Mouse (Mus musculus): ENCODE results near the gene Chuk. TPM values are rescaled to one million over a fixed set of nuclear protein-coding genes. Genes with fewer than 3 reads are reported as not detected.
A peak's percentile ranks its signal among the peaks of the same experiment; 100 is the strongest.

The Chuk gene
- 31.8 and 38.9 TPM in 2 replicates for polyA plus RNA-seq (2014; fragmentation: Nextera tagmentation; extraction: Ambion mirVana)

DNA sequence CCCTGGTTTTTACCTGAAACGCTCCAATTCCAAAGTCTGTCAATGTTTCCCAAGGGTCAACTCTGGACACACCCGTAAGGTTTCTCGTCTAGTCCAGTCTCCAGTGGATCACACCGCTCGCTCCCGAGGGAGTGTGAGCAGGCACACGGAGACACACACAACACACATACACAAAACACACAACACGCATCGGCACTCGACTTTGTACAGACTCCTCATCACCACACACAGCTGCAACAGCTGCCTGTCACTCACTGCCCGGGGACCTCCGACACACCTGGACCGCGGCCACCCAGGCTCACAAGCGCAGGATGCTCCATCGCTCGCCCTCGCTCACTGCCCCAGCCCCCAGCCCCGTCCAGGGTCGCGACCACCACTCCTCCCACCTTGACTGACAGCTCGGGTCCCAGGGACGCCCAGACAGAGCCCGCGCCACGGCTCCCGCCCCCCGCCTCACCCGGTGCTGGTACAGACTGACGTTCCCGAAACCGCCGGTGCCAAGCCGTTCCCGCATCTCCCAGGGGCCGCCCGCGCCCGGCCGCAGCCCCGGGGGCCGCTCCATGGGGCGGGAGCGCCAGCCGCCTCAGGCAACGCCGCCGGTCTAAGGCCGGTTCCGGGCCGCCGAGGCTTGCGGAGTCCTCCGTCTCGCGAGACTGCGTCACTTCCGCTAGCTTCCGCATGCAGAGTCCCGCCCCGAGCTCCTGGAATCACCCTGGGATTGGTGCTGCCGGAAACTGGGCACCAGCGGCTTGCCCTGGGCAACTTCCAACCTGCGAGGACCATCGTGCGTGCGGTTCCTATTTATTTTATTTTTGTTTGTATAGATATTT, at the start of gene Chuk:
Gene Chuk, minus strand, starts transcription at position 650 of the 830 bp plus-strand sequence.
- H3K27ac ChIP-seq (ENCODE audit: low read depth, low read length) = peak within 1 kb of the TSS; percentile 16; the same call in 1 of the 2 replicates

DNA sequence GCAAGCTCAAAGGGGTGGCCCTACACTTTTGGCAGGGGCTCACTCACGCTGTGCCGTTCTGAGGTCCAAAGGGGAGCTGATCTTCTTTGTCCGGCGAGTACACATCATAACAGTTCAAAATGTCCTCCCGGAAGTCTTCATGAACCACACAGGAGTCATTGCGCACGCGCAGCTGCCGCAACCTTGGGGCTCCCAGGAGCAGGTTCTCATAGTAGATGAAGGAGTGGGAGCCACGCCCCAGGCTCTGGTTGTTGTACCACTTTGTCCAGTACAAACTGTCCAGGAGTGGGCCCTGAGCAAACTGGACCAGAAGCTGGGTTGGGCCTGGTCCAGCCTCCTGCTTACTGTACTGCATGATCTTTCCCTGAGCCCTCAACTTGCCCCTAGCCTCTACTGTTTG, 49.7 kb upstream of the Chuk start:
- WGBS (ENCODE audit: insufficient replicate concordance) = 85% methylated on average over 10 of the region's 10 CpGs
- no peak overlapping the region for H3K27ac ChIP-seq (ENCODE audit: low read depth, low read length)
- no peaks in the 10 kb centered on the region for H3K36me3 ChIP-seq (ENCODE audit: control insufficient read depth, insufficient read depth, low read length)
- no peak for ATAC-seq (replicated peaks; ENCODE audit: insufficient number of reproducible peaks, low FRiP score, low TSS enrichment)
- no peak overlapping the region for H3K4me2 ChIP-seq
- no peak overlapping the region for H3K4me3 ChIP-seq (ENCODE audit: low read depth, low read length)
- no peaks in the 10 kb centered on the region for H3K9me3 ChIP-seq (replicated peaks; ENCODE audit: control insufficient read depth, low read length)
- H3K27me3 ChIP-seq (ENCODE audit: control insufficient read depth, insufficient read depth, low read length) = peaks cover 13% of the 10 kb centered on the region
- no peak overlapping the region for H3K9ac ChIP-seq (ENCODE audit: low read depth, low read length)
- H3K4me1 ChIP-seq (ENCODE audit: control insufficient read depth, insufficient read depth, low read length) = no peaks in the 10 kb centered on the region

More for the DNA sequence above, at the start of gene Chuk:
- peak within 1 kb of the TSS; percentile 95 for H3K9ac ChIP-seq (ENCODE audit: low read depth, low read length)
- H3K9me3 ChIP-seq (replicated peaks; ENCODE audit: control insufficient read depth, low read length) = no peaks in the 10 kb centered on the region
- peaks cover 11% of the 10 kb centered on the region; the same call in 1 of the 2 replicates for H3K36me3 ChIP-seq (ENCODE audit: control insufficient read depth, insufficient read depth, low read length)
- peak within 1 kb of the TSS; percentile 92 for H3K4me2 ChIP-seq
- H3K27me3 ChIP-seq (ENCODE audit: control insufficient read depth, insufficient read depth, low read length) = no peaks in the 10 kb centered on the region
- peak; percentile 97 for ATAC-seq (replicated peaks; ENCODE audit: insufficient number of reproducible peaks, low FRiP score, low TSS enrichment)
- H3K4me1 ChIP-seq (ENCODE audit: control insufficient read depth, insufficient read depth, low read length) = peaks cover 8% of the 10 kb centered on the region; the same call in 1 of the 2 replicates
- H3K4me3 ChIP-seq (ENCODE audit: low read depth, low read length) = peak within 1 kb of the TSS; percentile 96
- WGBS (ENCODE audit: insufficient replicate concordance) = 1% methylated on average over 67 of the region's 67 CpGs

DNA sequence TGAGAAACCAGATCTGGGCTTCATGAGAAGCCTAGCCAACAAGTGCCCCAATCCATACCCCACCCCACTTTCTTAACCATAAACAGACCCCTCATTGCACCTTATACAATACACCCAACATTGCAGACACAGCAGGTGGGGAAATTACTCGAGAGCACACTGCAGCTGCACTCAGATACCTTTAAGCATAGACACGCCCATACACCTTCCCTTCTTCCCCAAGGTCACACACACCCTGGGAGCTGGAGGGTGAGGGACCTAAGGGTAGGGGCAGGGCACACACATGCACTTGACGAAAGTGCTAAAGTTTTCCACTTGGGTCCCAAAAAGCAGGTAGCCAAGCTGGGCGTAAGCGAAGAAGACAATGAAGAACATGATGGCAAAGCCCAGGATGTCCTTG, 46.5 kb upstream of the Chuk start:
- Histone ChIP-seq H3K36me3 (ENCODE audit: control insufficient read depth, insufficient read depth, low read length) (no peaks in the 10 kb centered on the region), H3K4me1 (ENCODE audit: control insufficient read depth, insufficient read depth, low read length) (no peaks in the 10 kb centered on the region), H3K4me3 (ENCODE audit: low read depth, low read length) (no peak overlapping the region), H3K9ac (ENCODE audit: low read depth, low read length) (no peak overlapping the region), H3K4me2 (no peak overlapping the region), H3K27me3 (ENCODE audit: control insufficient read depth, insufficient read depth, low read length) (peaks cover 16% of the 10 kb centered on the region), H3K9me3 (replicated peaks; ENCODE audit: control insufficient read depth, low read length) (no peaks in the 10 kb centered on the region), H3K27ac (ENCODE audit: low read depth, low read length) (no peak overlapping the region)
- ATAC-seq (replicated peaks; ENCODE audit: insufficient number of reproducible peaks, low FRiP score, low TSS enrichment) = no peak
- WGBS (ENCODE audit: insufficient replicate concordance) = 69% methylated on average over 5 of the region's 5 CpGs

DNA sequence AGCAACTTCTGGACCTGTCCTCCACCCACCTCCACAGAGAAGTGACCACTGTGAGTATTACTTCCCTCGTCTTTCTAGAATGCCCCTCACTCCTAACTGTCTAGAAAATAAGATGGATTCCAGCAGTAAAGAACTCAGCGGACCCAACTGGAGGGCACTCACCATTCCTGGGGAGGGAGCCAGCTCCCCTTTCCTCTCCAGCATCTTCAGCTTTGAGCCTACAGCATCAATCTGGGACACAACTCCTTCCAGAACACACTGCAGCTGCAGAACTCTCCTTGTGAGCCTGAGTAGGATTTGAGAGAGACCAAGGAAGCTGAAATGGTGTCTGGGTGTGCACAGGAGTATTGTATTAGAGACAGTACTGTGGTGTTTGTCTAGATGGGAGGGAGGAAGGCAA, 41.7 kb upstream of the Chuk start:
- no peak overlapping the region for H3K4me3 ChIP-seq (ENCODE audit: low read depth, low read length)
- no peaks in the 10 kb centered on the region for H3K9me3 ChIP-seq (replicated peaks; ENCODE audit: control insufficient read depth, low read length)
- H3K4me1 ChIP-seq (ENCODE audit: control insufficient read depth, insufficient read depth, low read length) = peaks cover 5% of the 10 kb centered on the region
- H3K27me3 ChIP-seq (ENCODE audit: control insufficient read depth, insufficient read depth, low read length) = peaks cover 6% of the 10 kb centered on the region
- H3K27ac ChIP-seq (ENCODE audit: low read depth, low read length) = no peak overlapping the region
- H3K4me2 ChIP-seq = no peak overlapping the region
- no peak for ATAC-seq (replicated peaks; ENCODE audit: insufficient number of reproducible peaks, low FRiP score, low TSS enrichment)
- 77% methylated on average over 2 of the region's 2 CpGs for WGBS (ENCODE audit: insufficient replicate concordance)
- peaks cover 2% of the 10 kb centered on the region; the same call in 1 of the 2 replicates for H3K36me3 ChIP-seq (ENCODE audit: control insufficient read depth, insufficient read depth, low read length)
- H3K9ac ChIP-seq (ENCODE audit: low read depth, low read length) = no peak overlapping the region

DNA sequence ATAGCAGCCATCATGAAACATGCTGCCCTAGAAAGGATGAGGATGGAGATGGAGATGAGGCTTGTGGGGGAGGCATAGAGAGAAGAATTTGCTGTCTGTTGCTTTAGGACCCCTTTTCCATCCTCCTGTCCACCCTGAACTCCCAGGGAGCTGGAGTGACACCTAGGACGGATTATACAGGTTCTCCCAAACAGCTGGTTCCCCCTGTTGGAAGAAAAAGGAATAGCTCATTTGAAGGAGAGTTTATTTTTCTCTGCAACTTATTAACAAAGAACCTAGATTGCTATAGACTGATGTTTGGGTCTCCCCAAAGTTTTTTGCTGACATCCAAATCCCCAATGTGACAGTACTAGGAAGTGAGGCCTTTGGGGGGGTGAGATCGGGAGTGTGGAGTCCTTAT, 41.1 kb upstream of the Chuk start:
- 25% methylated on average over 2 of the region's 2 CpGs for WGBS (ENCODE audit: insufficient replicate concordance)
- peaks cover 5% of the 10 kb centered on the region for H3K4me1 ChIP-seq (ENCODE audit: control insufficient read depth, insufficient read depth, low read length)
- no peak overlapping the region for H3K9ac ChIP-seq (ENCODE audit: low read depth, low read length)
- H3K4me2 ChIP-seq = no peak overlapping the region
- H3K36me3 ChIP-seq (ENCODE audit: control insufficient read depth, insufficient read depth, low read length) = peaks cover 2% of the 10 kb centered on the region; the same call in 1 of the 2 replicates
- no peak overlapping the region for H3K27ac ChIP-seq (ENCODE audit: low read depth, low read length)
- H3K9me3 ChIP-seq (replicated peaks; ENCODE audit: control insufficient read depth, low read length) = no peaks in the 10 kb centered on the region
- H3K27me3 ChIP-seq (ENCODE audit: control insufficient read depth, insufficient read depth, low read length) = peaks cover 6% of the 10 kb centered on the region
- no peak for ATAC-seq (replicated peaks; ENCODE audit: insufficient number of reproducible peaks, low FRiP score, low TSS enrichment)
- no peak overlapping the region for H3K4me3 ChIP-seq (ENCODE audit: low read depth, low read length)

DNA sequence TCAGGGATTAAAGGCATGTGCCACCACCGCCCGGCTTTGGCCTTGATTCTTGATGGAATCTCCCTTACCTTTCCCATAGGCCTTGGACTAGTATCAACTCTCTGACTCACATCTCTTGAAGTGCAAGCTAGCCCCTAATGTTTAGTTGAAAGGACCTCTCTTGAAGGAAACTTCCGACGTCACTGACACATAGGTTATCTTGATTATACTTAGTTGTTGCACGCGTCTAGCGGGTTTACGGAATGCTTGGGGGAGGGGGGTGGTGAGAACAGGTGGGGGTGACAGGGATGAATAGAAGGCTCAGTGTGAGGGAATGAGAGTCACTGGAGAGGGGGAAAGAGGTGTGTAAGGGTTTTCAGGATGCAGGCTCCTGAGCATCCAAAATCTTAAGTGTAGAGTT, 39.7 kb upstream of the Chuk start:
- H3K27ac ChIP-seq (ENCODE audit: low read depth, low read length) = no peak overlapping the region
- peaks cover 5% of the 10 kb centered on the region for H3K4me1 ChIP-seq (ENCODE audit: control insufficient read depth, insufficient read depth, low read length)
- ATAC-seq (replicated peaks; ENCODE audit: insufficient number of reproducible peaks, low FRiP score, low TSS enrichment) = no peak
- no peak overlapping the region for H3K4me3 ChIP-seq (ENCODE audit: low read depth, low read length)
- no peaks in the 10 kb centered on the region for H3K9me3 ChIP-seq (replicated peaks; ENCODE audit: control insufficient read depth, low read length)
- 89% methylated on average over 8 of the region's 8 CpGs for WGBS (ENCODE audit: insufficient replicate concordance)
- no peak overlapping the region for H3K4me2 ChIP-seq
- H3K9ac ChIP-seq (ENCODE audit: low read depth, low read length) = no peak overlapping the region
- H3K36me3 ChIP-seq (ENCODE audit: control insufficient read depth, insufficient read depth, low read length) = peaks cover 6% of the 10 kb centered on the region
- peaks cover 3% of the 10 kb centered on the region; the same call in 1 of the 2 replicates for H3K27me3 ChIP-seq (ENCODE audit: control insufficient read depth, insufficient read depth, low read length)

DNA sequence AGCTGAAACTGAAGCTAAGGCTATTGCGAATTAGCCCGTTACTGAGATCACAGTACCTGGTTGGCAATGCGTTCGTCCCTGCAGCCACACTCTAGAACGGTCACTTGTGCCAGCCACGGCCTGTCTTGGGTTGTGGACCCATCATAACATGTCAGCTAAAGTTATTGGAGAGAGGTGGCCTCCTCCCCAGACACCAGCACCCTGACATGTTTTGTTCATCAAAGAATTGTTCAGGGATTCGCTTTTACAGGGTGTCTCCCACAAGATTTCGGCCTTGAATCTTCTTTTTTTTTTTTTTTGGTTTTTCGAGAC, 39.2 kb upstream of the Chuk start:
- no peaks in the 10 kb centered on the region for H3K9me3 ChIP-seq (replicated peaks; ENCODE audit: control insufficient read depth, low read length)
- no peak for ATAC-seq (replicated peaks; ENCODE audit: insufficient number of reproducible peaks, low FRiP score, low TSS enrichment)

DNA sequence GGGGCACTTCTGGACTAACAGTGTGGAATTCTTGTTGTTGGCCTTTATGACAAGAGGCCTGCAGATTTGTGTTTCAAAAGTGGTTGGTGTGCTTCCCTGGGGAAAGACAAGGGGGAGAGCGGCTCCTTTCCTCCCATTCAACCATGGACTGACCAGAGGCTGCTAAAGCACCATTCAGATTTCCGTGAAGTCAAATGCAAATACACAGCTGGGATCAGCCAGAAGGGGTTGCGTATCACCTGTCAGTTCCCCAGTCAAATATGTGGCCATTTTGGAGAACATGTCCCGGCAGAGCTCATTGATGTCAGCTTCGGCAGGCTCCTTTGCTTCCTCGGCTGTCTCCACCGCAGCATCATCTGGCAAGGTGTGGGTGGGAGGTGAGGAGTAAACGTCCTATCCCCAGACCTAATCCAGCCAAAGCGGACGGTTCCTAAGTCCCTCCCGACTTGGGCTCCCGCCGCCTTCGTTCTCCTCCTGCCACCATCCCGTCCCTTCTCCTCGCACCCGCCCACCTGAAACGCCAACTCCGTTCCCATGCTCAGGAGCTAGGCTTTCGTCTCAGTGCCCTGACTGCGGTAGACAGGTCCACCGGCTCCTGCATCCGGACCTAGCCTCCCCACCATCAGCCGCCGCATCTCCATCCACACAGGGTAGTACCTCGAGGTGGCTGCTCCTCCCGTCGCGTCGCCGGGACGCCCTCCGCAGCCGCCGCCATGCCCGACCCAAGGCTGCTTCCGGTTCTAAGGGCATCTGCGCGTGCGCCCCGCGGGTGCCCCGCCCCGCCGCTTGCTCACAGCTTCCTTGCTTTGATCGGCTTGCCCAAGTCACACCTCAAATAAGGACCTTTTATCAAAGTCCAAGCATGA, 38.7 kb upstream of the Chuk start, which contains the start of gene Bloc1s2:
Gene Bloc1s2, minus strand, starts transcription at position 745 of the 866 bp plus-strand sequence.
- H3K4me3 ChIP-seq (ENCODE audit: low read depth, low read length) = peak within 1 kb of the TSS; percentile 67

More for the DNA sequence above, 39.2 kb upstream of the Chuk start:
- Histone ChIP-seq H3K27me3 (ENCODE audit: control insufficient read depth, insufficient read depth, low read length) (peaks cover 3% of the 10 kb centered on the region; the same call in 1 of the 2 replicates), H3K4me3 (ENCODE audit: low read depth, low read length) (peak overlapping the region; percentile 67), H3K36me3 (ENCODE audit: control insufficient read depth, insufficient read depth, low read length) (peaks cover 9% of the 10 kb centered on the region), H3K27ac (ENCODE audit: low read depth, low read length) (no peak overlapping the region), H3K4me2 (peak overlapping the region; percentile 72), H3K4me1 (ENCODE audit: control insufficient read depth, insufficient read depth, low read length) (peaks cover 5% of the 10 kb centered on the region), H3K9ac (ENCODE audit: low read depth, low read length) (peak overlapping the region; percentile 62; the same call in 1 of the 2 replicates)
- 60% methylated on average over 9 of the region's 9 CpGs for WGBS (ENCODE audit: insufficient replicate concordance)

More for the DNA sequence above, 38.7 kb upstream of the Chuk start, which contains the start of gene Bloc1s2:
- Histone ChIP-seq H3K36me3 (ENCODE audit: control insufficient read depth, insufficient read depth, low read length) (peaks cover 12% of the 10 kb centered on the region), H3K4me1 (ENCODE audit: control insufficient read depth, insufficient read depth, low read length) (peaks cover 5% of the 10 kb centered on the region), H3K9me3 (replicated peaks; ENCODE audit: control insufficient read depth, low read length) (no peaks in the 10 kb centered on the region), H3K4me2 (peak within 1 kb of the TSS; percentile 72), H3K27me3 (ENCODE audit: control insufficient read depth, insufficient read depth, low read length) (peaks cover 3% of the 10 kb centered on the region; the same call in 1 of the 2 replicates), H3K9ac (ENCODE audit: low read depth, low read length) (peak within 1 kb of the TSS; percentile 73), H3K27ac (ENCODE audit: low read depth, low read length) (no peak within 1 kb of the TSS)
- 5% methylated on average over 46 of the region's 46 CpGs for WGBS (ENCODE audit: insufficient replicate concordance)
- peak; percentile 71 for ATAC-seq (replicated peaks; ENCODE audit: insufficient number of reproducible peaks, low FRiP score, low TSS enrichment)
